Mouse (Mus musculus) C2C12 (cell line): ENCODE data around the gene Mavs. TPM values are rescaled to one million over a fixed set of nuclear protein-coding genes. Genes with fewer than 3 reads are reported as not detected.

ENCODE experiments used
- H3K27me3 ChIP-seq: one replicate; pipeline ENCODE4 v1.6.1; 2011; ENCODE audit not compliant: control insufficient read depth, insufficient read depth, insufficient read length
- H3K36me3 ChIP-seq: one replicate; pipeline ENCODE4 v1.6.1; 2011; ENCODE audit not compliant: control insufficient read depth, insufficient read depth
- H3K4me3 ChIP-seq: one replicate; pipeline ENCODE4 v1.5.1; 2011; ENCODE audit warnings: mild to moderate bottlenecking, control low read depth; ENCODE audit not compliant: poor library complexity, insufficient read depth, severe bottlenecking
- H3K79me2 ChIP-seq: one replicate; pipeline ENCODE4 v1.6.1; 2011; ENCODE audit not compliant: control insufficient read depth, insufficient read depth
- H3K79me3 ChIP-seq: one replicate; pipeline ENCODE4 v1.6.1; 2011; ENCODE audit warnings: low read depth, control low read depth
- H3ac ChIP-seq: one replicate; pipeline ENCODE3; 2011; ENCODE audit warnings: low read depth; ENCODE audit not compliant: control insufficient read depth, insufficient read length
- CEBPB ChIP-seq: IDR thresholded peaks from one replicate; pipeline ENCODE4 v1.6.1; 2011; ENCODE audit warnings: low read depth, mild to moderate bottlenecking, control low read depth, moderate library complexity
- CTCF ChIP-seq: IDR thresholded peaks from one replicate; pipeline ENCODE4 v1.5.1; 2011; ENCODE audit not compliant: control insufficient read depth, insufficient read depth, insufficient read length
- FOSL1 ChIP-seq: IDR thresholded peaks from one replicate; pipeline ENCODE4 v1.8.0; 2011; ENCODE audit warnings: mild to moderate bottlenecking, low read length; ENCODE audit not compliant: poor library complexity, insufficient read depth, severe bottlenecking
- MAX ChIP-seq: IDR thresholded peaks from one replicate; pipeline ENCODE4 v1.6.1; 2011; ENCODE audit warnings: mild to moderate bottlenecking, control low read depth
- MYOD1 ChIP-seq: IDR thresholded peaks from one replicate; pipeline ENCODE4 v1.6.1; 2011; ENCODE audit warnings: low read depth; ENCODE audit not compliant: control insufficient read depth, insufficient read length
- MYOG ChIP-seq: IDR thresholded peaks from one replicate; pipeline ENCODE4 v1.6.1; 2011; ENCODE audit not compliant: control insufficient read depth, insufficient read length; ENCODE audit errors: extremely low read depth
- USF1 ChIP-seq: IDR thresholded peaks from one replicate; pipeline ENCODE4 v1.6.1; 2011; ENCODE audit warnings: low read depth, mild to moderate bottlenecking, control low read depth, moderate library complexity
- polyA plus RNA-seq: library from polyadenylated mRNA; unstranded; fragments of >200 nt; fragmentation: generic; extraction: Trizol; gene quantifications from one replicate; pipeline ENCODE4 v1.2.1, GENCODE M21; 2012; ENCODE audit warnings: missing spikeins

The Mavs gene
- polyA plus RNA-seq, 1 experiment, result 19.1 TPM

- TF ChIP-seq CTCF (no peak), CEBPB (peak; percentile 52)
These were observed 29.9 kb upstream of the Mavs start for GRCm38 (mm10) chr2:131203816-131204409.

DNA sequence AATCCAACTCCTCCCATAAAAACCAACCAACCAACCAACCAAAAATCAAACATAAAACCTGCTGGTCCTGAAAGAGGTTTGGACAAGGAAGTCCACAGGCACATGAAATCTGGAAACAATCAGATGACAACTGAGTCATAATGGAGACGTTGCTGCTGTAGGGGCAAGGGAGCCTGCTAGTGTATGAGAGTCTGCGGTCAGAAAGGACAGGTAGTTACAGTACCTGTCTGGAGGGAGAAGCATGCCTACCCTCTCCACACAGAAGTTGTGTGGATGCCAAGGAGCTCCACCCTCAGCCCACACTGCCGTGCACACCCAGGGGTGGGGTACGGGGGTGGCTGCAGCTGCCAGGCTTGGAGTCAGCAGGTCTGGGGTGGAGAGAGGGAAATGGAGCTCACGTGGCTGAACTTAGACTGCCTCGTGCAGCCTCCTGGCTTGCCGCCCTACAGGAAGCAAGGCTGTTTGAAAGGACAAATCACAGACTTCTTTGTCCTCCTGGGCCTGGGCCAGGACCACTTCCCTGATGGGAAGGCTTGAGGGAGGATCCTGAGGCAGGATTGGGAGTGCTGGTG lies 29.4 kb upstream of the Mavs start:
- TF ChIP-seq CTCF (no peak), MAX (peak; percentile 79), MYOG (no peak), MYOD1 (peak; percentile 76), CEBPB (no peak), FOSL1 (no peak), USF1 (peak; percentile 69)
- no peaks in the 10 kb centered on the region for H3K27me3 ChIP-seq
- peaks cover 23% of the 10 kb centered on the region for H3K36me3 ChIP-seq
- no peak overlapping the region for H3ac ChIP-seq
- no peaks in the 10 kb centered on the region for H3K79me3 ChIP-seq
- no peak overlapping the region for H3K4me3 ChIP-seq
- no peaks in the 10 kb centered on the region for H3K79me2 ChIP-seq

More at GRCm38 (mm10) chr2:131203816-131204409, 29.9 kb upstream of the Mavs start:
- no peaks in the 10 kb centered on the region for H3K79me2 ChIP-seq
- no peaks in the 10 kb centered on the region for H3K27me3 ChIP-seq
- H3K36me3 ChIP-seq, result peaks cover 28% of the 10 kb centered on the region
- H3K79me3 ChIP-seq, result no peaks in the 10 kb centered on the region
- no peak overlapping the region for H3ac ChIP-seq
- H3K4me3 ChIP-seq, result no peak overlapping the region

DNA sequence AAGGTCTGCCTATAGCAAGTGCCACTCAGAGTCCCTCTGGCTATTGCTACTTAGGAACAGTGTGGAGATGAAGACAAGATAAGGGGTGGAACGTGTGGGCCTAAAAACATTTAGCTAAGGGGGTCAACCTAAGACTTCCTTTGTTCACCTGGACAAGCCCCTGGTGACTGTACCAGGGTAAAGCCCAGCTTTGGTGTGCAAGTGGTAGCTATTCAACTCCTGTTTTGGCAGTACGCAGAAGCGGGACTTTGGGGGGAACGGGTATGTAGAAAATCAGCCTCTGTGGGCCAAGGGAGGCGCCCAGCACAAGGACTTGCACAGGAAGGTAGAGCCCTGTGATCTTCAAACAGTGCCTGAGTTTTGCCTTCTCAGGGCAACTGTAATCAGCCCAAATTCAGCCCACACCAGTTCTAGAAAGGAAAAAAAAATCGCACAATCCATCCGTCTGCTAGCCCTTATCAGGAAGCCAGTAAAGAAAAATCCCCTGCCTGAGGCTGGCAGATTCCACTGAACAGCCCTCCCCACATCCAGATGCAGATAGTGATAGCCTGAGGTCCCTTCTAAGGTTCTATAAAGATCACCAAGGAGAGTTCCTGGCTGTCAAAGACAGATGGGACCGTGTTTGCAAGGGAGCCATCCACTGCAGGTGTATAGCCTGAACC lies 28.2 kb upstream of the Mavs start:
- H3K79me3 ChIP-seq, result no peaks in the 10 kb centered on the region
- H3K79me2 ChIP-seq, result peaks cover 4% of the 10 kb centered on the region
- H3ac ChIP-seq, result no peak overlapping the region
- TF ChIP-seq MYOD1 (no peak), MAX (no peak), USF1 (no peak), CEBPB (no peak), MYOG (no peak), FOSL1 (no peak), CTCF (no peak)
- H3K4me3 ChIP-seq, result no peak overlapping the region
- H3K27me3 ChIP-seq, result no peaks in the 10 kb centered on the region
- peaks cover 11% of the 10 kb centered on the region for H3K36me3 ChIP-seq

GRCm38 (mm10) chr2:131206778-131207177 lies 27.1 kb upstream of the Mavs start, which contains the start of gene Ap5s1:
TSS of gene Ap5s1 (plus strand) at chr2:131207078.
- H3ac ChIP-seq, result no peak within 1 kb of the TSS
- H3K4me3 ChIP-seq, result no peak within 1 kb of the TSS
- peaks cover 15% of the 10 kb centered on the region for H3K79me2 ChIP-seq
- H3K79me3 ChIP-seq, result peaks cover under 1% of the 10 kb centered on the region
- peaks cover 11% of the 10 kb centered on the region for H3K36me3 ChIP-seq
- no peaks in the 10 kb centered on the region for H3K27me3 ChIP-seq
- TF ChIP-seq MAX (no peak), FOSL1 (no peak), USF1 (no peak), MYOD1 (no peak), CEBPB (no peak), CTCF (no peak), MYOG (no peak)

DNA sequence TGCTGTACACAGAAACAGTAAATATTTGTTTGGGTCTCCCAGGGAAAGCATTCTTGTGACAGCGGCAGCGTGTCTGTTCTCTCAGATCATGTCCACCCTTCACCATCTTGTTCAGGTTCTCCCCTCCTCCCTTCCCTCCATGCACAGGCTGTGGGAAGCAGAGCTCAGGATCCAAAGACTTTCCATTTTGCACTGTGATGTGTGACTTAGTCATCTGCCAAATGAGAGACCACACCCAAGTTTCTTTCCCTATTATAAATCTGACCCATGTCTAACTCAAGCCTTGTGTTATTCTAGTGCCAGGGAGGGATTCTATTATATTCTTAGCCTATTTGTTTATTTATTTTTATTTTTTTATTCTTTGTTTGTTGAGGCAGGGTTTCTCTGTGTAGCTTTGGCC lies 25.5 kb upstream of the Mavs start:
- H3K79me2 ChIP-seq, result peaks cover 20% of the 10 kb centered on the region
- no peak overlapping the region for H3K4me3 ChIP-seq
- no peaks in the 10 kb centered on the region for H3K36me3 ChIP-seq
- H3K27me3 ChIP-seq, result no peaks in the 10 kb centered on the region
- peaks cover 2% of the 10 kb centered on the region for H3K79me3 ChIP-seq
- H3ac ChIP-seq, result no peak overlapping the region
- TF ChIP-seq CTCF, result no peak
- TF ChIP-seq MYOD1, result no peak
- no peak for TF ChIP-seq CEBPB
- no peak for TF ChIP-seq USF1
- TF ChIP-seq FOSL1, result no peak
- TF ChIP-seq MYOG, result no peak
- no peak for TF ChIP-seq MAX

- H3K4me3 ChIP-seq, result no peak overlapping the region
- TF ChIP-seq FOSL1, result no peak
- no peaks in the 10 kb centered on the region for H3K27me3 ChIP-seq
- H3ac ChIP-seq, result peak overlapping the region; percentile 45
- H3K36me3 ChIP-seq, result no peaks in the 10 kb centered on the region
- peaks cover 2% of the 10 kb centered on the region for H3K79me3 ChIP-seq
- H3K79me2 ChIP-seq, result peaks cover 20% of the 10 kb centered on the region
These were observed 24.6 kb upstream of the Mavs start for GRCm38 (mm10) chr2:131209125-131209795.
